27 mouse cellular contexts compared by ENCODE assay signal in genomic region chr8:109571139-109571538, GRCm38 (mm10). TPM values are rescaled to one million over a fixed set of nuclear protein-coding genes. Genes with fewer than 3 reads are reported as not detected.
DNase-seq lines count a peak whose midpoint lies in the region; ATAC-seq and TF ChIP-seq lines count a peak whose summit lies in the region.
"Had no signal": no experiment of that assay in that cellular context is flagged by ENCODE, and none has a peak within 500 bp of the region (broad histone marks: within the 10 kb centered on the region; RNA-seq: fewer than 3 reads in every experiment).

No protein-coding gene starts in this region.

- H3K36me3 ChIP-seq in liver, adult 2 months (ENCODE audit: control insufficient read depth, insufficient read depth, low read length), result peaks cover 14% of the 10 kb centered on the region; the same call in 1 of the 2 replicates
- H3K36me3 ChIP-seq in liver, embryonic 11.5 days (ENCODE audit: control insufficient read depth, insufficient read depth, low read length), result 0 out of 2 replicates have a peak, but pooled peaks cover 3% of the 10 kb centered on the region
- peaks cover 8% of the 10 kb centered on the region; the same call in 1 of the 2 replicates for H3K36me3 ChIP-seq in hindbrain, embryonic 16.5 days (ENCODE audit: control insufficient read depth, insufficient read depth, low read length)
- H3K36me3 ChIP-seq in hindbrain, embryonic 12.5 days, result peaks cover 34% of the 10 kb centered on the region

- H3K27me3 ChIP-seq in liver, adult 2 months (ENCODE audit: control insufficient read depth, insufficient read depth, low read length), result no peaks in the 10 kb centered on the region
- H3K27me3 ChIP-seq in liver, embryonic 11.5 days (replicated peaks; ENCODE audit: control insufficient read depth, insufficient read depth, low read length), result no peaks in the 10 kb centered on the region
- H3K27me3 ChIP-seq in hindbrain, embryonic 16.5 days (replicated peaks; ENCODE audit: control insufficient read depth, insufficient read depth, low read length), result no peaks in the 10 kb centered on the region
- H3K27me3 ChIP-seq in hindbrain, embryonic 12.5 days, result no peaks in the 10 kb centered on the region
- H3K27me3 ChIP-seq: CH12.LX; embryonic facial prominence, embryonic 12.5 days; forebrain, embryonic 13.5 days; forebrain, embryonic 15.5 days; Patski had no signal

- ATAC-seq in liver, embryonic 11.5 days (replicated peaks; ENCODE audit: low FRiP score), result no peak
- ATAC-seq in megakaryocyte, adult 5-6 weeks (ENCODE audit: poor library complexity, severe bottlenecking), result peak; percentile 67
- ATAC-seq in neutrophil, adult 5-6 weeks (ENCODE audit: extremely low read depth, insufficient number of reproducible peaks, low FRiP score, poor library complexity, severe bottlenecking), result peak; percentile 27; the same call in 1 of the 2 replicates
- no peak for ATAC-seq in hindbrain, embryonic 16.5 days
- no peak for ATAC-seq in hindbrain, embryonic 12.5 days (ENCODE audit: low FRiP score)
- ATAC-seq: activated CD4-positive, CD25-positive, alpha-beta regulatory T cell, adult 4 months; CD4-positive, CD25-positive, alpha-beta regulatory T cell, adult 4 months; forebrain, embryonic 13.5 days; forebrain, embryonic 15.5 days; Patski had no signal

- no peak for TF ChIP-seq POLR2A in liver, adult 2 months (IDR thresholded peaks at IDR 0.05; ENCODE audit: extremely low read depth, insufficient read depth, low read length)
- no peak for TF ChIP-seq POLR2A in bone marrow, adult 2 months (IDR thresholded peaks at IDR 0.05; ENCODE audit: borderline replicate concordance, control insufficient read depth, low read depth, low read length)

- DNase-seq in liver, adult 2 months (ENCODE audit: extremely low read depth, low read depth, low spot score), result no peak
- DNase-seq in liver, embryonic 11.5 days (ENCODE audit: low spot score), result no peak
- DNase-seq: adrenal gland, adult 8-10 months; adrenal gland, postnatal 14 days; adrenal gland, postnatal 36 days; B cell, adult 2 months; cerebellum, adult 11 months; cerebellum, adult 18-20 months; cerebellum, adult 8-10 months; cerebellum, adult 9-11 months; cerebellum, postnatal 14 days; cerebellum, postnatal 36 days had no signal

- no peak overlapping the region for H3K4me2 ChIP-seq in liver, embryonic 11.5 days
- no peak overlapping the region for H3K4me2 ChIP-seq in hindbrain, embryonic 16.5 days (ENCODE audit: low read length)
- no peak overlapping the region for H3K4me2 ChIP-seq in hindbrain, embryonic 12.5 days (replicated peaks)
- H3K4me2 ChIP-seq: embryonic facial prominence, embryonic 12.5 days; forebrain, embryonic 13.5 days; forebrain, embryonic 15.5 days had no signal

- 70% methylated on average over 12 of the region's 12 CpGs for WGBS in liver, adult 2 months
- 92% methylated on average over 12 of the region's 12 CpGs for WGBS in liver, embryonic 11.5 days
- 57% methylated on average over 12 of the region's 12 CpGs for WGBS in bone marrow, adult 2 months
- WGBS in hindbrain, embryonic 16.5 days, result 89% methylated on average over 12 of the region's 12 CpGs
- WGBS in hindbrain, embryonic 12.5 days, result 92% methylated on average over 12 of the region's 12 CpGs

- TF ChIP-seq CTCF in liver, adult 2 months (IDR thresholded peaks at IDR 0.05; ENCODE audit: low read depth, low read length), result no peak
- no peak for TF ChIP-seq CTCF in bone marrow, adult 2 months (IDR thresholded peaks at IDR 0.05; ENCODE audit: control insufficient read depth, insufficient read depth, low read length)

- peaks cover 4% of the 10 kb centered on the region for H3K79me2 ChIP-seq in liver, adult 2 months (ENCODE audit: control insufficient read depth, insufficient read depth, low read length)

- H3K4me1 ChIP-seq in liver, adult 2 months (ENCODE audit: control insufficient read depth, insufficient read depth, low read length), result peaks cover 13% of the 10 kb centered on the region
- H3K4me1 ChIP-seq in liver, embryonic 11.5 days (replicated peaks; ENCODE audit: control insufficient read depth, insufficient read depth, low read length), result peaks cover 6% of the 10 kb centered on the region; the same call in 1 of the 2 replicates
- H3K4me1 ChIP-seq in bone marrow, adult 2 months (ENCODE audit: control insufficient read depth, insufficient read depth, low read length), result peaks cover 2% of the 10 kb centered on the region; the same call in 1 of the 2 replicates
- H3K4me1 ChIP-seq in hindbrain, embryonic 16.5 days (ENCODE audit: control insufficient read depth, insufficient read depth, low read depth, low read length), result peaks cover 9% of the 10 kb centered on the region
- peaks cover 7% of the 10 kb centered on the region for H3K4me1 ChIP-seq in hindbrain, embryonic 12.5 days

- H3K9me3 ChIP-seq in liver, embryonic 11.5 days (ENCODE audit: control insufficient read depth, low read length), result no peaks in the 10 kb centered on the region
- no peaks in the 10 kb centered on the region for H3K9me3 ChIP-seq in hindbrain, embryonic 16.5 days (ENCODE audit: control insufficient read depth, low read length)
- H3K9me3 ChIP-seq in hindbrain, embryonic 12.5 days (replicated peaks), result no peaks in the 10 kb centered on the region
- H3K9me3 ChIP-seq: embryonic facial prominence, embryonic 10.5 days; embryonic facial prominence, embryonic 12.5 days; forebrain, embryonic 13.5 days; forebrain, embryonic 15.5 days; G1E had no signal

- H3K9ac ChIP-seq in liver, adult 2 months (ENCODE audit: low read depth, low read length), result no peak overlapping the region
- H3K9ac ChIP-seq in liver, embryonic 11.5 days (ENCODE audit: low read depth, low read length), result no peak overlapping the region
- H3K9ac ChIP-seq in hindbrain, embryonic 16.5 days (ENCODE audit: low read depth, low read length), result no peak overlapping the region
- no peak overlapping the region for H3K9ac ChIP-seq in hindbrain, embryonic 12.5 days
- H3K9ac ChIP-seq: embryonic facial prominence, embryonic 12.5 days; forebrain, embryonic 13.5 days; forebrain, embryonic 15.5 days had no signal

- H3K4me3 ChIP-seq in liver, adult 2 months (ENCODE audit: insufficient read depth, low read depth, low read length), result no peak overlapping the region
- H3K4me3 ChIP-seq in liver, embryonic 11.5 days (ENCODE audit: low read depth, low read length), result no peak overlapping the region
- H3K4me3 ChIP-seq in bone marrow, adult 2 months (replicated peaks; ENCODE audit: control insufficient read depth, low read depth, low read length), result no peak overlapping the region
- H3K4me3 ChIP-seq in hindbrain, embryonic 16.5 days (ENCODE audit: low read length), result no peak overlapping the region
- H3K4me3 ChIP-seq in hindbrain, embryonic 12.5 days, result no peak overlapping the region
- H3K4me3 ChIP-seq: embryonic facial prominence, embryonic 10.5 days; embryonic facial prominence, embryonic 12.5 days; forebrain, embryonic 13.5 days; forebrain, embryonic 15.5 days had no signal

- peak overlapping the region; percentile 34; the same call in 1 of the 2 replicates for H3K27ac ChIP-seq in liver, adult 2 months (replicated peaks; ENCODE audit: insufficient read depth, low read depth, low read length)
- H3K27ac ChIP-seq in liver, embryonic 11.5 days (ENCODE audit: low read depth, low read length), result no peak overlapping the region
- peak overlapping the region; percentile 59 for H3K27ac ChIP-seq in bone marrow, adult 2 months (ENCODE audit: control insufficient read depth, insufficient read depth, low read depth, low read length, poor library complexity)
- no peak overlapping the region for H3K27ac ChIP-seq in hindbrain, embryonic 16.5 days (ENCODE audit: low read depth, low read length)
- no peak overlapping the region for H3K27ac ChIP-seq in hindbrain, embryonic 12.5 days
- H3K27ac ChIP-seq: embryonic facial prominence, embryonic 10.5 days; embryonic facial prominence, embryonic 12.5 days; forebrain, embryonic 13.5 days; forebrain, embryonic 15.5 days had no signal

RNA-seq across cellular contexts. Expression of gene Txnl4b, which starts 5.4 kb away (rescaled TPM):
- total RNA-seq in liver, adult 2 months (2014; rRNA removed), result 9.7 and 9.9 TPM in 2 replicates
- polyA plus RNA-seq in liver, adult 2 months (2012; rRNA removed), result 5.3 and 6.6 TPM in 2 replicates
- 21.4 and 23.6 TPM in 2 replicates for polyA plus RNA-seq in liver, embryonic 11.5 days (2014; fragmentation: Nextera tagmentation; extraction: Ambion mirVana)
- polyA plus RNA-seq in bone marrow, adult 2 months (2011; ENCODE audit: insufficient read depth, insufficient read length, low replicate concordance, missing spikeins), result 7.0 and 16.2 TPM in 2 replicates
- 6.2 and 7.9 TPM in 2 replicates for total RNA-seq in megakaryocyte, adult 5-6 weeks (2015)
- total RNA-seq in megakaryocyte, adult 5-6 weeks (2017), result 18.2 and 19.0 TPM in 2 replicates
- total RNA-seq in neutrophil, adult 5-6 weeks (2017), result 33.9 and 37.8 TPM in 2 replicates
- 29.4 and 31.4 TPM in 2 replicates for polyA plus RNA-seq in hindbrain, embryonic 16.5 days (2015; fragmentation: Nextera tagmentation; extraction: Ambion mirVana)
- 24.9 and 25.8 TPM in 2 replicates for polyA plus RNA-seq in hindbrain, embryonic 12.5 days (2016; fragmentation: Nextera tagmentation; extraction: Ambion mirVana)

RNA-seq across cellular contexts. Expression of gene Dhx38, which starts 5.5 kb away (rescaled TPM):
- 6.9 and 8.7 TPM in 2 replicates for total RNA-seq in liver, adult 2 months (2014; rRNA removed)
- 8.3 and 10.2 TPM in 2 replicates for polyA plus RNA-seq in liver, adult 2 months (2012; rRNA removed)
- polyA plus RNA-seq in liver, embryonic 11.5 days (2014; fragmentation: Nextera tagmentation; extraction: Ambion mirVana), result 25.1 and 29.0 TPM in 2 replicates
- polyA plus RNA-seq in bone marrow, adult 2 months (2011; ENCODE audit: insufficient read depth, insufficient read length, low replicate concordance, missing spikeins), result 13.6 and 27.3 TPM in 2 replicates
- 14.6 and 19.0 TPM in 2 replicates for total RNA-seq in megakaryocyte, adult 5-6 weeks (2015)
- total RNA-seq in megakaryocyte, adult 5-6 weeks (2017), result 67.4 and 75.9 TPM in 2 replicates
- 101 and 103 TPM in 2 replicates for total RNA-seq in neutrophil, adult 5-6 weeks (2017)
- polyA plus RNA-seq in hindbrain, embryonic 16.5 days (2015; fragmentation: Nextera tagmentation; extraction: Ambion mirVana), result 14.4 and 16.8 TPM in 2 replicates
- polyA plus RNA-seq in hindbrain, embryonic 12.5 days (2016; fragmentation: Nextera tagmentation; extraction: Ambion mirVana), result 28.8 and 29.4 TPM in 2 replicates

RNA-seq across cellular contexts. Expression of gene Hp, which starts 7.8 kb away (rescaled TPM):
- total RNA-seq in liver, adult 2 months (2014; rRNA removed), result 2,096 and 2,327 TPM in 2 replicates
- polyA plus RNA-seq in liver, adult 2 months (2012; rRNA removed), result 2,417 and 2,600 TPM in 2 replicates
- 11.5 and 11.7 TPM in 2 replicates for polyA plus RNA-seq in liver, embryonic 11.5 days (2014; fragmentation: Nextera tagmentation; extraction: Ambion mirVana)
- 219 and 732 TPM in 2 replicates for polyA plus RNA-seq in bone marrow, adult 2 months (2011; ENCODE audit: insufficient read depth, insufficient read length, low replicate concordance, missing spikeins)
- total RNA-seq in megakaryocyte, adult 5-6 weeks (2015), result 423 and 468 TPM in 2 replicates
- 646 and 667 TPM in 2 replicates for total RNA-seq in megakaryocyte, adult 5-6 weeks (2017)
- total RNA-seq in neutrophil, adult 5-6 weeks (2017), result 873 and 967 TPM in 2 replicates
- 0.39 and 0.79 TPM in 2 replicates for polyA plus RNA-seq in hindbrain, embryonic 16.5 days (2015; fragmentation: Nextera tagmentation; extraction: Ambion mirVana)
- 0.77 and 1.2 TPM in 2 replicates for polyA plus RNA-seq in hindbrain, embryonic 12.5 days (2016; fragmentation: Nextera tagmentation; extraction: Ambion mirVana)
- total RNA-seq: CH12.LX, G1E had no signal
- polyA plus RNA-seq: activated CD4-positive, CD25-positive, alpha-beta regulatory T cell, adult 4 months; CD4-positive, CD25-positive, alpha-beta regulatory T cell, adult 4 months; forebrain, embryonic 13.5 days had no signal

RNA-seq across cellular contexts. Expression of gene Dhodh, which starts 37.3 kb away (rescaled TPM):
- 7.5 and 10.9 TPM in 2 replicates for total RNA-seq in liver, adult 2 months (2014; rRNA removed)
- polyA plus RNA-seq in liver, adult 2 months (2012; rRNA removed), result 12.0 and 14.0 TPM in 2 replicates
- 58.3 and 64.8 TPM in 2 replicates for polyA plus RNA-seq in liver, embryonic 11.5 days (2014; fragmentation: Nextera tagmentation; extraction: Ambion mirVana)
- 5.0 and 12.8 TPM in 2 replicates for polyA plus RNA-seq in bone marrow, adult 2 months (2011; ENCODE audit: insufficient read depth, insufficient read length, low replicate concordance, missing spikeins)
- 7.0 and 8.6 TPM in 2 replicates for total RNA-seq in megakaryocyte, adult 5-6 weeks (2015)
- total RNA-seq in megakaryocyte, adult 5-6 weeks (2017), result 5.4 and 16.1 TPM in 2 replicates
- 15.5 and 24.2 TPM in 2 replicates for total RNA-seq in neutrophil, adult 5-6 weeks (2017)
- 31.3 and 34.3 TPM in 2 replicates for polyA plus RNA-seq in hindbrain, embryonic 16.5 days (2015; fragmentation: Nextera tagmentation; extraction: Ambion mirVana)
- 36.5 and 38.8 TPM in 2 replicates for polyA plus RNA-seq in hindbrain, embryonic 12.5 days (2016; fragmentation: Nextera tagmentation; extraction: Ambion mirVana)

RNA-seq across cellular contexts. Expression of gene Pkd1l3, which starts 43.2 kb away (rescaled TPM):
- 0.07 TPM in 1 of 2 replicates, not detected in the other for total RNA-seq in liver, adult 2 months (2014; rRNA removed)
- not detected in 2 replicates for polyA plus RNA-seq in liver, adult 2 months (2012; rRNA removed)
- 2.7 and 3.4 TPM in 2 replicates for polyA plus RNA-seq in liver, embryonic 11.5 days (2014; fragmentation: Nextera tagmentation; extraction: Ambion mirVana)
- 3.9 and 8.3 TPM in 2 replicates for polyA plus RNA-seq in bone marrow, adult 2 months (2011; ENCODE audit: insufficient read depth, insufficient read length, low replicate concordance, missing spikeins)
- total RNA-seq in megakaryocyte, adult 5-6 weeks (2015), result 0.57 TPM in 1 of 2 replicates, not detected in the other
- total RNA-seq in megakaryocyte, adult 5-6 weeks (2017), result not detected in 2 replicates
- total RNA-seq in neutrophil, adult 5-6 weeks (2017), result 0.61 and 0.81 TPM in 2 replicates
- polyA plus RNA-seq in hindbrain, embryonic 16.5 days (2015; fragmentation: Nextera tagmentation; extraction: Ambion mirVana), result 0.12 and 0.13 TPM in 2 replicates
- polyA plus RNA-seq in hindbrain, embryonic 12.5 days (2016; fragmentation: Nextera tagmentation; extraction: Ambion mirVana), result 0.08 and 0.22 TPM in 2 replicates
- polyA plus RNA-seq: embryonic facial prominence, embryonic 14.5 days had no signal

Comparison
In these comparisons a context has a peak if more than half of its experiments do, and no peak if none do; other contexts are left out.
1. H3K27ac ChIP-seq: peak in liver, adult 2 months (single experiment) and bone marrow, adult 2 months (single experiment); none in liver, embryonic 11.5 days (single experiment), hindbrain, embryonic 16.5 days (single experiment) and hindbrain, embryonic 12.5 days (single experiment).
2. RNA of gene Hp, which starts 7.8 kb away (polyA plus RNA-seq): 2,417 to 2,600 TPM in liver, adult 2 months and 219 to 732 TPM in bone marrow, adult 2 months; 11.5 to 11.7 TPM in liver, embryonic 11.5 days, 0.39 to 0.79 TPM in hindbrain, embryonic 16.5 days and 0.77 to 1.2 TPM in hindbrain, embryonic 12.5 days; every median in the first group is over 10 times any median in the second.
3. ATAC-seq: peak in megakaryocyte, adult 5-6 weeks (single experiment) and neutrophil, adult 5-6 weeks (single experiment); none in liver, embryonic 11.5 days (single experiment), hindbrain, embryonic 16.5 days (single experiment) and hindbrain, embryonic 12.5 days (single experiment).